Mouse (Mus musculus) frontal cortex, postnatal 10 days (tissue): ENCODE measurements at regions not wholly inside any gene's neighbourhood (a gene's known extent, or its start where the extent isn't known, plus 50 kb on each side); places are given as distances from the start of the nearest gene placed in this dataset.

Source experiments
- DNase-seq, 2 experiments: peaks; one replicate each; pipeline ENCODE4 v3.0.0; 2022; ENCODE audit warnings: low spot score in 2 of 2, mixed read lengths in 1 of 2

DNA sequence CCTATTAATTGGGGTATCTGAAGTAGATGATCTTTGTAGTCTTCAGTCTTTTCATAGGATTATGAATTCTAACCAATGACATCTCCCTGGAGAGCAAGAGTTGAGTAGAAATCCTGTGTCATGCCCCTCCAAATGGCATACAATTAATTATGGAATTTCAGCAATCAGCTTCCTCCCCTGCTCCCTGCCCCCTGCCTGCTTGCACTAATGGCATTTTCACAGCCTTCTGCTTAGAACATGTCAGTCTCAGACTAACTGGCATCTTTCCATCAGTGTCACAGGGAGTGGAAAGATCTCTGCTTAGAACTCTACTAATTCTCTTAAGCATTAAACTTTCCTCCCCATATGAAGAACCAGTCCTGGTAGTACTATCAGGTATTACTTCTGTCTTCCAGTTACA, 581.8 kb upstream of the Camk1g start:
- no peak for DNase-seq

DNA sequence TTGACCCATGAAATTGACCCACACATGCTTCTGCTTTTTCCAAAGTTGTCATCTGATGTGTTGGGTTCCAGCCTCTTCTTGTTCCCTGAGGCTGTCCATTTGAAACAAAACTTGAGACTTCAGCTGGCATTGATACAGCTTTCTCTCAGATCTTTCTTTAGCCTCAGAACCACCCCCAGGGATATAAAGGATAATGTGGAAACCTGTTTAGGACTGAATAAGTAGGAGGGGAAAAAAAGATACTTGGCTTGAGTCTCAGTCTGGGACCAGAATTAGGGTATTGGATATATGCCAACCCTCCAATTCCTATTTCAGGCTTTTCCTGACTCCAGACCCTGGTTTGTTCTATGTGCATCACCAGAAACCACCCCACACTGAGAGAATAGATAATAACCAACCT, 579.7 kb upstream of the Camk1g start:
- no peak for DNase-seq

DNA sequence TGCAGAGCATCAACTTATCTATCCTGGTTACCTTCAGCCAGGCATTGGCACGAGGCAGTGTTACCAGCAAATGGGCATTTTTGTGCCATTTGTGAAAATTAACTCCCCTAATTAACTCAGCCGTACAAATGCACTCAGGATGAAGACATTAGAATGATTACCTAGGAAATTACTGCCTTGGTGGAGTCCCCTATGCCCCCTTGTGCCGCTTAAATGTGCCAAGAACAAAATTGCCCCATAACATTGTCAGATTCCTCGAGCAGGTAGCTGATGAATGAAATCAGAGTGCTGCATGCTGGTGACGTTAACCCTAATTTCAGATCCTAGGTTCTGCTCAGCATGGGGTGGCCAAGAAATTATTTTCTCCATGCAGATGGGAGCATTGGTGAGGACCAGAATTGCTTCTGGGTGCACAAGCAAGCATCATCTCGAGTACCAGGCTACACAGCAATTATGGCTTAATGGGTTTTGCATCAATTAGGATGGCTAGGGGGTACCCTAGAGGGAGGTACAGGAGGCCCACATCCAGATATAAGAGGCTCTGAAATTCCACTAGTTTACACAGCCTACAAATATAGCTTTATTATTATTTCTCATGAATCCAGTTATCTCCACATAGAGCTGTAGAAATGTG, 577.0 kb upstream of the Camk1g start:
- DNase-seq = no peak

DNA sequence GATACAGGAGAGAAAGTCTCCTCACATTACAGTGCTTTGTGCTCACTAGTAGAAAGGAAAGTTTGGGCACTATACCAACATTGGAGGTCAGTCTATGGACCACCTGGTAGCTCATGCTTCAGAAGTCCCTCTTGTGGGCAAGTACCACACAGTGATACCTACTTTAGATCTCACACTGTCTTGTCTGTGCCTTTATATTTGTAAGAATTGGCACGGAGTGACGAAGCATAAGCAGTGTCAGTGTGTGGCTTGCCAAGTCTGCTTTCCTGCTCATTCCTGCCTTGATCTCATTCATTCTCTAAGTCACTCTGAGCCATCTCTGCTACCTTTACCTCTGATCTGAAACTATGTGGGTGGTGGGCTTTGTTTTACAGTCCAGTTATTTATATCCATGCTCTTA, 565.9 kb upstream of the Camk1g start:
- no peak for DNase-seq

DNA sequence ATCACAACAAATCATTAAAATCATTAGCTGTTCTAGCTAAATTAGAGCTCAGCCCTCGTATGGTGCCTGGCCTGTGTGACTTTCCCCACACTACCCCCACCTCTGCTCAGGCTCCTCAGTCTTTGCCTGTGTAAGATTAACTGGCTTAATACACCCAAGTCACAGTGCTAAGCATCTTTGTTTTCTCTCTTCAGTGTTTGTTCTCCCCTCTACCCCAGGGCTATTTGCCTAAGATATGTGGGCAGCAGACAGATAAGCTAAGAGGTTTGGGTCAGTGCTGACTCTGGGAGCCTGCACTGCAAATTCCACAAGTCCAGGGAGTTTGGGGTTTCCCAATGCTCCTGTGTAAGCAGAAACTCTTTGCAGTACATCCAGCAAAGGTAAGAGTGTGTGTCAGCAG, 564.2 kb upstream of the Camk1g start:
- no peak for DNase-seq

DNA sequence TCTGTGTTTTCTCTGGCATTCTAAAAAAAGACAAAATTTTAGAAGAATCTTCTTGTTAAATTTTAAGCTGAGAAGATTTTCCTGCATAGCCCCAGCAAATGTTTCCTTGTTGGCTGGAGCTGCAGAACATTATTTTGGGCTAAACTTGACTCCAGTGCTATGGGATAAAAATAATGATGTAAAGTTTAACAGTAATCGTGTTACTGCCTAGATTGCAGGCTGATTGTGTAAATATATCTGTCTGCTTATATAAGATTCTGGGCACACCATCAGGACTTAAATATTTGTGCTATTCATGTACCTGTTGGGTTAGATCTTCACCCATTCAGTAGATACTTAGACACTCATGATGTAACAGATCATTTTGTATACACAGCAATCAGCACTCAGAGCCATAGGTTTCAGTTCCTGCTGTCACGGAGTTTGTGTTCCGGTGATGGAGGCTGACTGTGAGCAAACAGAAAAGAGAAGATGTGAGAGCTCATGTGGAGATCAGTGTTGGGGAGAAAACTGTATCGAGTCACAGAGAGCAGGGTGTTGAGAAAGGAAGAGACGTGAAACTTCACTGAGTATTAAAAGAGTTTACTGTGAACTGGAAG, 561.1 kb upstream of the Camk1g start:
- DNase-seq = no peak

DNA sequence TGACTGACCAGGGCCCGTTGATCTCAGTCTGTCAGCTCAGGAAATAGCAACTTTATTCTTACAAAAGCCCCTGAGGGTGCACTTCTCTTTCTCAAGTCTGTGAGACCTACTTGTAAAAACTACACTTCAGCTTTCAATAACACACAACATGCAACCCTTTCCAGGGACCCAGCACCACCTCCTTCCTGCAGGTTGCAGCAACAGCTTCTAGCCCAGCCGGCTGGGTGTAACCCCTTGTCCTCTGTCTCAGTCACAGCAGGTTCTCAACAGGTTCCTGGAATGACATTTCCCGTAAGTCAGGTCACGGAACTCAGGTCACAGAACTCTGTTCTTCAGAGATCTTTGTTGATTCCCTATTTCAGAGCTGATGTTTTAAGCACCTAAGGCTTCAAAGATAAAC, 558.5 kb upstream of the Camk1g start:
- DNase-seq = no peak

DNA sequence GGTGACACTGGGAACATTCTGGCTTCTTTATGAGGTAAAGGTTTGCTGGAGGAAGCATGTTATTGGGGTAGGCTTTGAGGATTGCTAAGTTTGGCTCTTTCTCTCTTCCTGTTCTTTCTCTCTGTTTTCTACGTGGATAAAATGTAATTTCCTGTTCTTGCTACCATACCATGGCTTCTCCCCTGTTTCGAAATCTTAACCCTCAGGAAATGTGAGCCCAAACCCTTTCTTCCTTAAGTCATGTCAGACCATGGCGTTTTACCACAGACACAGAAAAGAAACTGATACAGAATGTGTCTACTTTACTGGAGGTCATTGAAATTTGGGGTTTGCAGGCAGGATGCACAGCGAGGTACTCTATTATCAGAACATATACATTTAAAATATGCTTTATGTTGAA, 552.7 kb upstream of the Camk1g start:
- DNase-seq = no peak

DNA sequence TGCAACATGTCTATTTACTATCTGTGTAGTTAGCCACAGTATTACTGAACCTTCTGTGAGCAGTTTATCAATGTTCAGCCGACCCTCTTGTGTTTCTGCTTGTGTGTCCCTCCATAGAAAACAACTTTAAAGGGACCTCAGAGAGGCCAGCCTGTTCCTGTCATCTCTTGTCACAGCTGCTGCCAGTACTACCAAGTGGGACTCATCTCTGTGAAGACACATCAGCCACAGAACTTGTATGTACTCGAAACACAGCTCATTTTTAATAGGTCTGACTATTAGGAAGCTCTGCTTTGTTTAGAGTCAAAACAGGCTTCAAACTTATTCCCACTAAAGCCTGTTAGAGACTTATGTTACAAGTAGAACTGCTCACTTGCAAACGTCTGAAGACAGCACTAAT, 549.1 kb upstream of the Camk1g start:
- DNase-seq = no peak

DNA sequence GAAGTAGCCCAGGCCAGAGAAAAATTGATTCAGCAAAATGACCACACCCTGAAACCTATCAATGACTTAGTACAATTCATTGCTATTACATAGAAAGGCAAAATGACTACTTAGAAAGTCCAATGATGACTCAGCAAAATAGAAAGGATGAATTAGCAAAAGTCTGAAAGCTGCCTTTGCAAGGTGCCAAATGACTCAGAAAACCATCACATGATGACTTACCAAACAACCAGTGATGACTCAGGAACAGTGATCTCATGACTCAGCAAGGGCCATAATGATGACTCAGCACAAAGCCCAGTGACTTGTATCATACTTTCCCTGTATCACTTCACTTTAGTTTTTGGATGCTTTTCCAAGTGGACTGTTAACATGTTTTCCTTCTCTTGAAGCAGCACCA, 535.6 kb upstream of the Camk1g start:
- DNase-seq = no peak

DNA sequence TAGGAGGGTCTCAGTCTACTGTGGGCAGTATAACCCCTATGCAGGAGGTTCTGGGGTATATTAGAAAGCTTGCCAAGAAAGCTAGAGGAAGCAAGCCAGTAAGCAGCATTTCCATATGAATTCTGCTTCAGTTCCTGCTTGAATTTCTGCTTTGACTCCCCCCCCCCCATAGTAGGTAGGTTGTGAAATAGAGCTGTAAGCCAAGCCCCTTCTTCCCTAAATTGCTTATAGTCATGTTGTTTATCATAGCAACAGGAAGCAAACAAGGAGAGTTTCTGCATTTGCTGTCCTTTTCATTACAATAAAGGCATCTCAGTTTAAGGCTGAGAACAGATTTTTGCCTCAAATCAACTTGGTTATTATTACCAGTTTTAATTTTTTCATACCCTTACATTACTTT, 524.0 kb upstream of the Camk1g start:
- no peak for DNase-seq

DNA sequence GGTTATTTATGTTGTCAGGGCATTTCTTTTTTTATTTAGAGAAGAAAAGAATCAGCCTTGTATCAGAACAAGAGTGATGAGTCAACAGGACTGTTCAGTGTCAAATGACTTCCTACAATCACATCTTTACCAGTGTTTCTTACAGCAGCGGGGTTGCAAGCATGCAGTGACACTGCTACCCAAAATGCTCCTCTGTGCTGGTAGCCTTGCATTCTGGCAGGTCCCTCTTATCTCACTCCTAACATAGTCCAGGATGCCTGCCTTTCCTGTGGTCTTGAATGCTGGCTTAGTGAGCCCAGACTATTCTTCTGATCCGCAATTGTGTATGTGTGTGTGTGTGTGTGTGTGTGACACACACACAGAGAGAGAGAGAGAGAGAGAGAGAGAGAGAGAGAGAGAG, 506.4 kb upstream of the Camk1g start:
- DNase-seq = no peak

DNA sequence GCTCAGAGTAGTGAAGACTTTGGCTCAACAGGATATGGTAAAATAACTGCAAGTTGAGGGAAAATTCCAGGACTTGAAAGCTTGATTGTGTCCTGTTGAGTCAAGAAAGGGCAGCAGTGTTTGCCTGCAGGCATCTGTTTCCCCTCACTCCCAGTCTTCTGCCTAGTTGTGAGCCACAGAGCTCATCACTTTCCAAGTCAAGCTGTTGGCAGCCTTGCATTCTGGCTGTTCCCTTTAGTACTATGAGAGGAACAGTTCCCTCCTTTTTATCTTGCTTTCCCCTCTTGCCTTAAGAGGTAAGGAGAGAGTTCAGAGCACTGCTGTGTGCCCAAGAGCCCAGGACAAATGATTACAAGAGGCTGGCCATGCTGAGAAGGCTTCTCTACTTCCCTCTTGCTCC, 506.0 kb upstream of the Camk1g start:
- DNase-seq = no peak

DNA sequence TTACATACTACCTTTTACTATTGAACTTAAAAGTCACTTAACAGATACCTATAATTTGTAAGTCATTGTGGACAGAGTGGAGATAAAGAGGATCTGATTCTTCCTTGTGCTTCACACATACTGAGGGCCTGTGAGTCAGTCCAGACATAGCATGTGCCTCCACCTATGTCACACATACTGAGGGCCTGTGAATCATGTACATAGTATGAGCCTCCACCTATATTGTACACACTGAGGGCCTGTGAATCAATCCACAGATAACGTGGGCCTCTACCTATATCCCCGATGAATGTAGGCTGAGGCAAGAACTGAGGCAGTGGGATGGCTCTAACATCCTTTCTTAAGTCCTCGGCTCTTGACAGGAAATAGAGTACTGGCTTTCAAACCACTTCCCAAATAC, 505.2 kb upstream of the Camk1g start:
- DNase-seq = no peak

DNA sequence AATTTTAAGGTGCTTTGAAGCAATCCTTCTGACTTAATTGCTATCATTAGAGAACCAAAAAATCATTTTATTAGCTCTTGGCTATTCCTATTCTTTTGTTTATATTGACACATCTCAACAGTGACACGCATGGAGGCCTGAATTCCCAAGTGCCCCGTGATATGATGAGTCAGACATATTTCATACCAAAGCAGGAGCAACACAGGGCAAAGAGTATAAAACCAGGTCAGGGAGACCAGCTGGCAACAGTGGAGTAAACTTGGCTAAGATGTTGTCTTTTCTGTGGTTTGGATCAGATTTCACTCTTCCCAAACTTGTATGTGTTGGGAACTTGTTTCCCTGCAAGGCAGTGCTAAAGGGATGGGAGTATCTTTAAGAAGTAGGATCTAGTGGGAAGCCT, 500.6 kb upstream of the Camk1g start:
- no peak for DNase-seq

DNA sequence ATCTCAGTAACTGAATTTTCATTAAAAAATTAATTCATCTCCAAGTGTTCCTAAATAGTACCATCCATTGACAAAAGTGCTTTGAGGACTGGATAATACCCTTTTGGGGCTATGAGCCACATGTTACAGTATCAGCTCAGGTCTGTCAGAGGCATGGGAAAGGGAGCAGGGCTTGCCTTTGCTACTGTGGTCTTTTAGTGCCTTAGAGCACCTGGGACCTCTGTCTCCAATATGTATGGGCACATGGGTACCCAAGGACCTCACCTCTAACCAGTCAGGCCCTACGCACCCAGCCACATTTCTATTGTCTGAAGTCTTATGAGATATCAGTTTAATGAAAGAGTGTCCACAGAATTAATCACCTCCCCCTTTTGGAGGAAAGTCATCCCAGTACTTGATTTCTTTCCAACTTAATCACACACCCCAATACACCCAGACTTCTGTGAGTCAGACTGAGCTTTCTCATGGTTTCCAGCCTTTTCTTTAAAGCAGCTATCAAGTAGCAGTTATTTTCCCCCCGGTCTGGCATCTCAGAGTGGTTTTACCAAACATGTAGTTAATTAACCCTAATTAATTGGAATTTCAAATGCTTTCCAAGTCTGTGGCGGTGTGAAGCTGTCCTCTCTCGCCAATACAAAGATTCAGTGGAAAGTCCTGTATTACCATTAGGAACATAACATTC, 498.7 kb upstream of the Camk1g start:
- DNase-seq = no peak

DNA sequence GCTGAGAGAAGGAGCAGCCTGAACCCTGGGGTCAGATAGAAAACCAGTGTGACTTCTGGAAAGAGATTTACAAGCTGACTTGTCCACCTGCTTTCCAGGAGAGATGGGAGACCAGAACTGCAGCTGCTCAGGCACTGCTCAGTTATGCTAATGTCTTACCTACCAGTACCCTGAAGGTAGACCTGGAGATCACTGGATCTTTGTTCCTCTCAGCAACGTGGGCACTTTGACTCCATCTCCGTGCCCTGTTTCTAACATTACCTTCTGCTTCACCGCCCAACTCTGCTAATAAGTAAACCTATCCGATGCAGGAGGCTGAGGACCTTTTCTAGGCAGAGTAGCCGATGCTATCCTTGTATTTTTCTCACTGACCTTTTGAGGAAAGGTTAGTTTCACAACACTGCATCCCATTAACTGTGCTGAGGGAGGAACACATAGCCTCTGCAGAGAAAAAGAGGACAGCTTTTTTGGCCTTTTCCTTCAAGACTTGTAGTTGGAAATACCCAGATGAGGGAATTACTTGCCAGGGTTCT, 490.7 kb upstream of the Camk1g start:
- no peak for DNase-seq

DNA sequence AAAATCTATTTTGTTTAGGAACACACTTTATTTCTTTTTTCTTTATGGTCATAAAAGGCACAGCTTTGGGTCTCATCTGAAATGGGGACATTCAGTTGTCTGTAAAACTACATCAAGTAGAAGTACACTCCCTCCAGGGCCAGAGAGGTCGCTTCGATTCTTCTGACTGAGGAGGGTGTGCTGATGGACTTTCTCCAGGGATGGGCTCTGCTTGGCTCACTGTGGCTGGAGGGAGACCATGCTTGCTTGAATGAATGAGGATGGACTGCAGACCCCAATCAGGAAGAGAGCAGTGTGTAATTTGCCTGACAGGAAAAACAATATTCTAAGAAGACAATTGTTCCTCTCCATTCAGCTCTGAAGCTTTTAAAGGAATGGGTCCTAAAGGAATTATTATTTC, 490.3 kb upstream of the Camk1g start:
- DNase-seq = no peak

DNA sequence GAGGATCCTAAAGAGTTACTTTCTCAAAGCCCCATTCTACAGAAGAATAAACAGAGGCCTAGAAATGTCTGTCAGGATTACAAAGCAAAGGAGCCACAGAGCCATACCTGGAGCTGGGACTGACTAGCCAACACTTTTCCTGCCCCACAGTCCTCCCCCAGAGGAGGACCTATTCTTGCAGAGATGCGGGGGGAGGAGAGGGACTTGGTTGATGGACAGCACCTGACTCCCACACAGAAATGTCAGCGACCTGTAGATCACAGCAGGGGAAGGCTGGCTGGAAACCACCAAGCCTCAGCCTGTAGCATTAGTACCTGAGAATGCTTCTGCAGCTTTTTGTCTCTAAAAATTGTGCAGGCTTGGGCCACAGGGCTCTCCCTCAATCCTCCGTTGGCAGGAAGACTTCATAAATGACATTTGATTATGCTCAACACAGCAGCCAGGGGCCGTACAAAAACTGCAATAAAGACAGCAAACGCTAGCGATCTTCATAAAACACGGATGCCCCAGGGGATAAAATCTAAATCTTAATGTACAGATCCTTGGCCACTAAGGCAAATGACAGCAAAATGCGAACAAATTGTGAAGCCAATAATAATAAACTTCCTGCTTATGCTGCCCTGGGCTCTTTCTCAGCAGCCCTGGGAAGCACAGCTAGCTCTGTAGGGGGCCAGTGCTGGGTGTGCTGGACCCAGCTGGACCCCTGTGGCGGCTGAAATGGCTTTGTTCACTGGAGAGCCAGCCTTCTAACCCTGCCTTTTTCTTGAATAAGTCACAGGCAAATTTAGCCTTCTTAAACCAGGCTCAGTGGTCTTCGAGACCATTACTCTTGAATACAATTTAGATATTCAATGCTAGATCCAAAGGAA, 489.4 kb upstream of the Camk1g start:
- DNase-seq = no peak

DNA sequence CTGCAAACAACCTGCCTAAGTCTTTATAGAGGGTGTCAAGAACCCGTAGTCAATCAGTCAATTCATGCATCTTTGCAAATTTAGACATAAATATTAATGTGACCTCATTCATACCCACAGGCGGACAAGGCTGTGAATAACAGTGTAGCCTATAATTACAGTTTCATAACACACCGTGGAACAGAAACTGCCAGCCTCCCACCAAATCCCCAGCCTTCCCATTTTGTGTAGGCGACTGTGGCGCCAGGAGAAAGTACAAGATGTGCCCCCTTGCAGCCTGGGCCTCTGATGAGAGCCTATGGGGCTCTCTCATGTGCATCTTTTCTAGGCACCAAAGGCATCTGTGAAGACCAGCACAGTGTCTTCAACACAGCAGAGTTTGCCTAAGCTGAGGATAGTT, 477.8 kb upstream of the Camk1g start:
- peak in 1 of 2 experiments; percentile 5 for DNase-seq

DNA sequence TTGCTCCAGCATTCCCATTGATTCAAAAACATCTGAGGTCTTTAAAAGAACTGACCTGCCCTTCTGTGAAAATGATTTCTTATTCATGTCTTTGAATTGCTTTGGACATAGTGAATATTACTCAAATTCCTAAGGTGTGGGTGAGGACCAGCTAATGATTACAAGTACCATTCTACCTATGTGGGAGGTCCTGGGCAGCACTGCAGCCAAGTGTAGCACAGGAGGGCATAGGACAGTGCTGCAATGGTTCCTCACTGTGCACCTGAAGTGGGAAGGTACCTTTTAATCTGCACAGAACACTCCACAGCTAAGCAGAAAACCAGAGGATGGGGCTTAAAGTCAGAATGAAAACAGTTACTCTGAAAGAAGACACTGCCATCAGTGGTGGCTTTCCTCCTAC, 474.8 kb upstream of the Camk1g start:
- DNase-seq = no peak

DNA sequence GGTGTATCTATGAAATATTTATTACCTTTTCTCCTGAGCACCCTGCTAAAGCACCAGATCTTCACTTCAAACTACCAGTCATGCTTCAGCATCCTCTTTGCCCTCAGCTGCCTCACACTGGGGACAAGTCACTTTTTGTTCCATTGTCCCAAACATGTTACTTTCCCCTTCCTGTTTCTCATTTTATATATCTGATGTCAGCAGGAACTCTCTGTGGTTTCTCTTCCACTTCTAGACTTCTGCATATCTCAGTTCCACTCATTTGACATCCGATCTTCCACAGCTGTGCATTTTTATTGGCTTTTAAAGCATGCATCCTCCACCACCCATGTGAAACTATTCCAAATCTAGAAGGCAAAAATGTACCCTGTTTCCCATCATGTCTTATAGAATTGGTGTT, 474.4 kb upstream of the Camk1g start:
- DNase-seq = no peak
